Mouse (Mus musculus) cerebellum, postnatal 4 days (tissue): ENCODE measurements around the gene Ost4.

ENCODE experiments used
- DNase-seq, 2 experiments: peaks; one replicate each; pipeline ENCODE4 v3.0.0; 2022; ENCODE audit warnings: low spot score in 2 of 2, mixed read lengths in 1 of 2

The Ost4 gene

DNA sequence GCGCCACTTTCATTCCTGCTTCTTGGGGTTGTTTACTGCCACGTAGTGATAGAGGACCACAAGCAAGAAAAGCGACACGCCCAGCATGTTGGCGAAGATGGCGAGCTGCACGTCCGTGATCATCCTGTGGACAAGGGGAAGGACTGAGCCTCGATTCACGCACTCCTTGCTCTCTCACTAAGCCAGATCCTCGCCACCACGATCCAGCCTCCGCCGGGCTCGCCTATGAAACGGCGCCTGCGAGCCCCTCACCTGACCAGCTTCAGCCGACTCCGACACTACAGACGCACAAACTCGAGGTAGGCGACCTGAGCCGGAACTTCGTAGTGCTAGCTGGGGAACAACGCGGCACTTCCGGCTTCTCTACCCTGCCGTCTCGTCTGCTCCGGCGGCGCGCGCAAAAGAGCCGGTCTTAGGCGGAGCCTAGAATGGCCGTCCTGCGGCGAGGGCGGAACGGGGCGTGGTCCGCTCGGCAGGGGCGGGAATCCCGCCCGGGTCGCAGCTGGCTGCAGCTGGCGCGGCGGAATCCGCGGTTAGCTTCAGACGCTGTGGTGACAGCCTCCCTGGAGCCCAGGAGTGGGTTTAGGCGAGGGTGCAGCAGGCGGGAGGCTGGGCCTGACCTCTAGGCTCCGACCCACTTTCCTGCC lies at the start of gene Ost4:
Ost4 (minus strand) TSS at position 376 of the 647 bp plus-strand sequence.
- DNase-seq = peak; percentile 84 to 92

GRCm38 (mm10) chr5:30955751-30956150 lies 48.2 kb upstream of the Ost4 start:
- no peak for DNase-seq

DNA sequence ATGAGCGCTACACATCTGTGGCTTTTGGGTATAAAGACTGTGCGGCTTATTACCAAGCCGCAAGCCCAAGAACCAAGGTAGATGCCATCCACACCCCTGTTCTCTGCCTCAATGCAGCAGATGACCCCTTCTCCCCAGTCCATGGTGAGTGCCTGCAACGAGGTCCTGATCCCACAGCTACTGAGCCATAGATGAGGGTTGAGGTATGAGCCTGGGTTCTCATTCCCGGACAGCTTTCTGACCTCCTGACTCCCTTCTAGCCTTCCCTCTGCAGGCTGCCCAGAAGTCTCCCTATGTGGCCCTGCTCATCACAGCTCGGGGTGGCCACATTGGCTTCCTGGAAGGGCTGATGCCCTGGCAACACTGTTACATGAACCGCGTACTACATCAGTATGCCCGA lies 47.0 kb upstream of the Ost4 start:
- no peak for DNase-seq

- DNase-seq = no peak
Measured at GRCm38 (mm10) chr5:30954065-30954464, 46.5 kb upstream of the Ost4 start.

DNA sequence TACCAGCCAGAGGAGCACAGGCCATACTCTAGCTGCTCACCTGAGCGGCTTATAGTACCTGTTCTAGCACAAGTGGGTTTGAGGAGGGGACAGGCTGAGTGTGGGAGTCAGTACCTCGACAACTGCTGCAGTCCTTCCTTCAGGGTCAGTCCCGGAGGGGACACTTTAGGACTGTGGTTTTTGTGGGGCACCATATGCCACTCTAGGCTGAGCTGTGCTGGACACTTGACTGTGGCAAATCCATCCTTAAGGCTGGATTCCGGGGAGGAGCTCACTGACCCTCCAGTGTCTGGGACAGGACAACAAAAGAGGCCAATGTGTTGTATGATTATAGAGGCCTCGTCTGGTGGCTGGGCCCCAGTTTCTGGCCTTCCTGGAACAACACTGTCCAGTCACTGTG lies 45.0 kb upstream of the Ost4 start:
- no peak for DNase-seq

GRCm38 (mm10) chr5:30951706-30952105 lies 44.1 kb upstream of the Ost4 start:
- no peak for DNase-seq

DNA sequence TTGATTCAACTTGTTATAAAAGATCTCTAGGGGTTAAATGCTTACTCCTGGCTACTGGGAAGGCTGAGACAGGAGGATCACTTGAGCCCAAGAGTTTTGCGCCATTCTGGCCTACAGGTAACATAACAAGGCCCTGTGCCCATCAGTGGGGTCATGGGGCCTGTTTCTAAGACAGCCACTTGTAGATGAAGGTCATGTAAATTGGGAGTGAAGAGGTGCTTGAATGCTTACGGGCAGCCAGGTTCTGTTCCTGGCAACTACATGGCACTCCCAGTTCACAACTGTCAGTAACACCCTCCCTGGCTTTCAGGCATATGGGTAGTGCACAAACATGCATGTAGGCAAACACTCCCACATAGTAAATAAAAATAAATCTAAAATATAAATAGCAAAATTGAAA lies 43.3 kb upstream of the Ost4 start:
- no peak for DNase-seq

DNA sequence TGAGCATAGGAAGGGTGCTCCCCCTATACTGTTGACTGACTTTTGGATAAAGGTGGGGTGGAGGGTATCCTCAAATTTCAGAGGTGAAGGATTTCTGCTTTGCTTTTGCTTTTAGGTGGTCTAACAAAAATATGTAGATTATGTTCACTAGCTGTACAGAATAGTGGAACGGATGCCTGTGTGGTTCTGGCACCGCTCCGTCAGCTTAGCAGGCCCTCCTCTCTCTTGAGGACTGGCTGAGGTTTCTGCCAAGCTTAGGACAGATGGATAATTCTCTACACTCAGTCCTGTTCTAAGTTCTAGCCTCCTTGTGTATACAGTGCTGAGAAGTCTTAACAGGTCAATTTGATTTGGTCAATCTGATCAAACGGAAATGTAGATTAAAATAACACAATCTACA lies 42.9 kb upstream of the Ost4 start:
- no peak for DNase-seq

DNA sequence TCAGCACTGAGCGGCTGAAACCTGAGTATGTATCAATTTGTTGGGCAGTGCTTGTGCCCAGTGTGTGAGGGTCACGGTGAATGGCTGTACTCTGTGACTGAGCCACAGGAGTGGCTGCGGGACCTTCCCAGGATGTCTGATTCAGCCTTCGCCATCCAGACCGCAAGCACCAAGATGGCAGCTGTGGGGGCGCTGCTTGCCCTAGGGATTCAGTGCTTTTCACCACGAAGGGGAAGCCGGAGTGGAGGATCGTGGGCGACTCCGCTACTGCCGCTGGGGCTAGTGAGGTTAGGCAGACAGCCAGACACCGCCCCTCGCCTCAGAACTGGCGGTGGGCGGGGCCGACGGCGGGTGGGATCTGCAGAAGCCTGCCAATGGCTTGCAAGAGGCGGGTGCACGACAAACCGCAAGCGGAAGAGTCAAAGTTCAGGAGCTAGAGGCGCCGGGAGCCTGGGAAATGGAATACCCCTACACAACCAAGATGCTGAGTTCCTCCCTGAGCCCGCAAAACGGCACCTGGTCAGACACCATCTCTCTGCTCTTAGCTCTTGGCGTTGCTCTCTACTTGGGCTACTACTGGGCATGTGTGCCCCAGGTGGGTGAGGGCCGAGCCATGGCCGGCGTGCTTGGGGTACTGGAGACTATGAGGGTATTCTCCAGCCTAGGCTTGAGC lies 42.2 kb upstream of the Ost4 start:
- peak; percentile 79 to 91 for DNase-seq

DNA sequence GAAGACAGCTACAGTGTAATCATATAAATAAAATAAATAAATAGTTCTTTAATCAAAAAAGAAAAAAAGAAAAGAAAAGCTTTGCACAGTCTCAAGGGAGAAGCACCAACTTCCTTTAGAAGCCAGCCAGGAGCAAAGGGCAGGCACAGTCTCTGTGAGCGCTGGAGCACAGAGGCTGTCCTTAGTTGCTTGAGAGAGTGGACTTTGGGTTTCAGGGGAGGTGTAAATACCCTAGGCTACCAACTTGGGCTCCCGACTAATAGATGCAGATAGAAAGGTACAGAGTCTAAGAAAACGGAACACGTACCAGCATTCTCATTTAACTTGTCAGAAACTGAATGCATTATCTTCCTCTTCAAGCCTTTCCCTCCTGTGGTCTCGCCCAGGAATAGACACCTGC lies 41.0 kb upstream of the Ost4 start:
- DNase-seq = no peak

DNA sequence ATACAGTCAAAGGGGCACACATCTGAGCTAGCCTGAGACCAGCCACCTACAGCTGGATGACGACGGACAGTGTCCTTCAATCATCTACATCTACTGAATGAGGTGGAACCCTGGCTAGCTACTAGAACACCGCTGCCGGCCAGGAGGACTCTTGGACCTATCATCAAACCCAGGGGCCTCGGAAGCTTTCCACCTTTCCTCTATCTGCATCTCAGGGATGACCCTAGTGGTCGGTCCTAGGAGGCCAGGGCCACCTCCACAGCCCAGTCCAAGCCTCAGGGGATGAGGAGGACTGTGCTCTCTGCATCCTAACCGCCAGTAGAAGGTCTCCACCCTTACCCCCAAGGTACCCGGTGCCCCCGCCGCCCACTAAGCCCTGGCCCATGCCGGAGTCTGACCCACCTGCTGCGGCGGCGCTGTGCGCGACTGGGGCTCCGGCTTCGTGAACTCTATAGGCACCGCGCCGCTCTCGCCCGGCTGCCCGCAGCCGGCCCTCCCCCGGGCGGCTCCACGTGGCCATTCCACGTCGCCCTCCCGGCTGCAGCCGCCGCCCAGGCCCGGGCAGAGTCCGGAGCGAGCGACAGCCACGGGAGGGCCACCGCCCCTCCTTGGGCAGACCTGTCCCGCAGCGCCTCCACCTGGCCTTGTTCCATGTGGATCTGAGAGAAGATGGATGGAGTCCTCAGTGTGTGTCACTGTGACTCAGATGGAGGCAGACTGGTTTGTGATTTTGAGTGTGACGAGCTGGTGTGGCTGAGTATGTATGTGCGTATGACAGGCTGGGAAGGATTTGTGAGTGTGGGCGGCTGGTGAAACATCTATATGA lies 37.6 kb upstream of the Ost4 start, which contains the start of gene Cgref1:
Cgref1 (minus strand) TSS at position 636 of the 826 bp plus-strand sequence.
- peak in 1 of 2 experiments; percentile 53 for DNase-seq

- DNase-seq = no peak
Measured at GRCm38 (mm10) chr5:30944344-30944743, 36.8 kb upstream of the Ost4 start.

- no peak for DNase-seq
Measured at GRCm38 (mm10) chr5:30943004-30943403, 35.4 kb upstream of the Ost4 start.

GRCm38 (mm10) chr5:30934725-30935461 lies 27.3 kb upstream of the Ost4 start:
- DNase-seq = no peak

DNA sequence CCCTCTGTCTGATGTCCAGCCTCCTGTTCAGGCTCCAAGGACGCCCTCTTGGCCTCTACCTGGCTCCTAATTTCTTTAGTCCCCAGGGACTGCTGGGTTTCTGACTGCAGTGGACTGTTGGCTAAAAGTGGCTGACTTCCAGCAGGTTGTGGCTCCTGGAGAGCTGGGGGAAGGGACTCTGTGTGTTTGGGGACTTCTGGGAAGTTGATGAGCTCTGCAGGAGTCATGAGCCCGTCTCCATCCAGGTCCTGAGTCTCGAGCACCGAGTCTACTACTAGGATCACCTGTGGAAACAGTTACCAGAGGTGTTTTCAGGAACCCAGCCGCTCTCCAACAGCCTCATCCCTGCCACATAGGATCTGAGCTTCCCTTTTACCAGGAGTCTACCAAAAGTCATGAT lies 26.1 kb upstream of the Ost4 start:
- no peak for DNase-seq

DNA sequence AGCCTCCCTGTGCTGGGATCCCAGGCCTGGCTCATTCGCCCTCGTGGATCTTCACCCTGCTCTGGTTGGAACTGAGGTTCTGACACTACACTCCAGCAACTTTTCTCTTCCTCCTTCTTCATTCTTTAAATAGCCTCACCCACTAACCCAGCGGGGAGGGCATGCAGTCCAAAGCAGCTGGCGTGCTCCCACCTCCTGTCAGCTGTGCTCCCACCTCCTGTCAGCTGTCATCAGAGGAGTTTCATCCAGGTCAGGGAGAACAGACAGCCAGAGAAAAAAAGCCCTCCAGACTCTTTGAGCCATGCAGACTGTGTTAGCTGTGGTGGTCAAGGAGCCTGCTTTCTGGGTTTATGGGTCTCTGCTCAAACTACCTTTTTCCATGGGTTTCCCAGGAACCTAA lies 23.8 kb upstream of the Ost4 start:
- DNase-seq = no peak

- no peak for DNase-seq
Measured at GRCm38 (mm10) chr5:30930846-30931245, 23.3 kb upstream of the Ost4 start.

DNA sequence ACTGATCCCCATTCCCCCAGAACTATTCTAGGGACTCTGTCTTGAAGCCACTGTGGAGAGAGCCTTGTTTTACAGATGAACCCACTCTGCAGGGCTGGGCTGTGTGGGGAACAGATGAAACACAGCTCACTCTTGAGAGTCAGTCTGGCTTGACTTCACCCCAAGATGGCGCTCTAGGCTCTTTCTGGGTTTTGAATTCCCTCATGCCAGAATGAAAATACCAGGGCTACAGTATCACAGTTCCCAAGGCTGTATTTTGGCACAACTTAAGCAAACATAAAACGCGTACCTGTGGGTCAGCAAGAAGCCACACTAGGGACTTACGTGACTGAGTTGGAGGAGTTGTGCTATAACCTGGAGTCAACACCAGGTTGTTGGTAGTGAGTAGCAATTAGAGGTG lies 22.5 kb upstream of the Ost4 start:
- peak; percentile 58 to 74 for DNase-seq

DNA sequence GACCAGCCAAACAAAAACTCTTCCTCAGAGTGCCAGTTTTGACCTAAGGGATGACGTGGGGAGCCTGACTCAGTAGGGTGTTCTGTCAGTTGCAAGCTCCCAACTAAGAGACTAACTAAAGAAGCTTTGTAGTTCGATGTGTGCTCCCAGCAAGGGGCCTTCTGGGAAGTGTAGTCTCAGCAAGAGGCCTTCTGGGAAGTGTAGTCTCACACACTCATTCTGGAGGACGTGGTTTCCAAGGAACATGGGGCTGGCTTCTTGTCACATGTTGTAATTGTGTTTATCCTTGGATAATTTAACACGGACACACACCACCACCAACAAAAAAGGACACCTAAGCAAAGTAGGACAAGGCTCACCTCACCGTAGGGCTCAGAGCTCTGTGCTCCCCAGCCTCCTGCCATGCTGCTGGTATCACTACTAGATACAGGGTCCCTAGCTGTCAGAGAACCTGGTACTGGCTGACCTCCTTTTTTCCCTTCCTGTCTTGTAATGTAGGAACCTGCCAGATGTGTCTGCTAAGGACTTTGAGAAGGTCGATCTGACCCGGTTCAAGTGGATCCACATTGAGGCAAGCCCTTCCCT lies 20.4 kb upstream of the Ost4 start:
- no peak for DNase-seq

GRCm38 (mm10) chr5:30926073-30926472 lies 18.5 kb upstream of the Ost4 start:
- DNase-seq = no peak

- no peak for DNase-seq
Measured at GRCm38 (mm10) chr5:30925217-30925616, 17.6 kb upstream of the Ost4 start.

DNA sequence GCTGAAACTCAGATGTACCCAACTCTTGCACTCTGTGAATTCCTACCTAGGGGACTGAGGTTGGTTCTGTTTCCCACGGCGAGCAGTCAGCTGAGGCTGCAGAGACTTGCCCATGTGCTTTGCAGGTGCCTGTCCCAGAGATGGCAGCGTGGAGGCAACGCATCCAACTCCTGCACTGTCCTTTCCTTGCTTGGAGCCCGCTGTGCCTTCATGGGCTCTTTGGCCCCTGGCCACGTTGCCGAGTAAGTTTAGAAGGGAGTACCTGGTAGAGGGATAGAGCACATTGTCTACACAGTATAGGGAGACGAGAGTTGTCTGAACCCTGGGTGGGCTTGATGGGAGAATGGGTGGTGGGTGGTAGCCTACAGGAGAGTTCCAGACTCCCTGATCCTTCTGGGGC lies 17.0 kb upstream of the Ost4 start:
- DNase-seq = no peak
